ENCODE assay signal across 8 mouse cellular contexts in genomic region chr17:79895911-79896423, GRCm38 (mm10). TPM values are rescaled to one million over a fixed set of nuclear protein-coding genes. Genes with fewer than 3 reads are reported as not detected.
A peak's percentile ranks its signal among the peaks of the same experiment; 100 is the strongest.
DNase-seq lines count a peak whose midpoint lies in the region; ATAC-seq lines count a peak whose summit lies in the region.

Gene Atl2 (minus strand): TSS chr17:79896123.

- DNase-seq in Muller cell, postnatal 12 days (ENCODE audit: inconsistent ontology term) = peak; percentile 95
- DNase-seq in cerebellum, adult 9-11 months = peak; percentile 93
- peak; percentile 85 to 92 for DNase-seq in frontal cortex, postnatal 10 days (ENCODE audit: low spot score in 2 of 2)
- peak; percentile 90 to 94 for DNase-seq in layer of hippocampus, postnatal 14 days (ENCODE audit: low spot score in 2 of 2)
- DNase-seq in lung, postnatal 14 days = peak; percentile 95
- peak; percentile 87 for DNase-seq in retina, adult 2 months (ENCODE audit: low read depth, low spot score)
- peak; percentile 98 to 99 for DNase-seq in thymus, postnatal 36 days

- peaks cover 16% of the 10 kb centered on the region for H3K27me3 ChIP-seq in hindbrain, embryonic 12.5 days

- peak within 1 kb of the TSS; percentile 95 for H3K9ac ChIP-seq in hindbrain, embryonic 12.5 days

- H3K36me3 ChIP-seq in hindbrain, embryonic 12.5 days = no peaks in the 10 kb centered on the region

- peak within 1 kb of the TSS; percentile 95 for H3K27ac ChIP-seq in hindbrain, embryonic 12.5 days

- H3K4me2 ChIP-seq in hindbrain, embryonic 12.5 days (replicated peaks) = peak within 1 kb of the TSS; percentile 74

- peak; percentile 93 for ATAC-seq in hindbrain, embryonic 12.5 days (ENCODE audit: low FRiP score)

- H3K4me1 ChIP-seq in hindbrain, embryonic 12.5 days = peaks cover 29% of the 10 kb centered on the region

- H3K9me3 ChIP-seq in hindbrain, embryonic 12.5 days (replicated peaks) = no peaks in the 10 kb centered on the region

- under 1% methylated on average over 49 of the region's 51 CpGs for WGBS in hindbrain, embryonic 12.5 days

- H3K4me3 ChIP-seq in hindbrain, embryonic 12.5 days = peak within 1 kb of the TSS; percentile 99

RNA-seq across cellular contexts. Expression of gene Atl2, which starts in this region (rescaled TPM):
- 36.3 and 39.3 TPM in 2 replicates for polyA plus RNA-seq in hindbrain, embryonic 12.5 days (2016; fragmentation: Nextera tagmentation; extraction: Ambion mirVana)
- 10 to 100 TPM; 51.4 to 59.3 TPM for total RNA-seq in layer of hippocampus, postnatal 14 days (2021)

Comparison
In these comparisons a context has a peak if more than half of its experiments do, and no peak if none do; other contexts are left out.
1. Peak in every context shown above with its lines: DNase-seq, ATAC-seq, H3K4me3 ChIP-seq and H3K27ac ChIP-seq.